Mouse (Mus musculus): ENCODE data around the gene Fam169b.

GRCm38 (mm10) chr7:68281341-68281740 is 7.7 kb downstream of the Fam169b start:
- TF ChIP-seq CTCF (conservative IDR thresholded peaks at IDR 0.05; ENCODE audit: insufficient read depth, insufficient read length, low read depth, low read length) (no peak), POLR2A (IDR thresholded peaks at IDR 0.05; ENCODE audit: low read depth, low read length) (no peak)
